In the genomic region with DNA sequence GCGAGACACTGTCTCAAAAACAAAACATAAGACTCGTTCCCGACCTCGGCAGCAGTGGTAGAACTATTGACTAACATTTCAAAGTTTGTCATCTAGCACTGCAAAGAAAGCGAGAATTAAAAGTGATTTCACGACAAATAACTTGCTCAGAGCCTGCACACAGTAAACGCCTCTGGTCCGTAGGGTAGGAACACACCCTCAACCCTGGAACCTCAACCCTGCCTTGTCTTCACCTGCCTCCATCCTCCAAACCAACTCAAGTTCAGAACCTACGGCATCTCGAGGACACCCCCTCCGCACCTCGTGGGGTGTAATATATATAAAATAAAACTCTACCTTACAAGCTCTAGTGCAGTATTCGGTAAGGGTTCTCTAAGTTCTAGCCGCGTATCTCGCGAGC, we compare ENCODE assay signal across 8 mouse cellular contexts. TPM values are rescaled to one million over a fixed set of nuclear protein-coding genes. Genes with fewer than 3 reads are reported as not detected.
A peak's percentile ranks its signal among the peaks of the same experiment; 100 is the strongest.
DNase-seq lines count a peak whose midpoint lies in the region; ATAC-seq and TF ChIP-seq lines count a peak whose summit lies in the region.

No protein-coding gene starts in this region.

- ATAC-seq in liver, embryonic 13.5 days (ENCODE audit: low read depth), result peak; percentile 37

- peaks cover 7% of the 10 kb centered on the region for H3K4me1 ChIP-seq in thymus, adult 2 months (replicated peaks; ENCODE audit: control insufficient read depth, insufficient read depth, low read length)
- peaks cover 33% of the 10 kb centered on the region for H3K4me1 ChIP-seq in liver, embryonic 13.5 days (replicated peaks)

- H3K36me3 ChIP-seq in thymus, adult 2 months (ENCODE audit: control insufficient read depth, insufficient read depth, low read length), result no peaks in the 10 kb centered on the region
- H3K36me3 ChIP-seq in liver, embryonic 13.5 days, result no peaks in the 10 kb centered on the region

- H3K9ac ChIP-seq in liver, embryonic 13.5 days, result peak overlapping the region; percentile 77

- H3K4me3 ChIP-seq in gastrocnemius, adult 2 months, result peak overlapping the region; percentile 97
- peak overlapping the region; percentile 62 for H3K4me3 ChIP-seq in thymus, adult 2 months (ENCODE audit: control insufficient read depth, insufficient read depth, low read length)
- peak overlapping the region; percentile 80 for H3K4me3 ChIP-seq in liver, embryonic 13.5 days (replicated peaks)

- peak overlapping the region; percentile 72 for H3K4me2 ChIP-seq in liver, embryonic 13.5 days

- TF ChIP-seq CTCF in gastrocnemius, adult 2 months (IDR thresholded peaks at IDR 0.05), result no peak
- TF ChIP-seq CTCF in thymus, adult 2 months (IDR thresholded peaks at IDR 0.05; ENCODE audit: borderline replicate concordance, control insufficient read depth, extremely low read depth, insufficient read depth, low read length, poor library complexity), result no peak

- H3K9me3 ChIP-seq in liver, embryonic 13.5 days (replicated peaks), result no peaks in the 10 kb centered on the region

- 1% methylated on average over 17 of the region's 17 CpGs for WGBS in thymus, adult 2 months
- 5% methylated on average over 17 of the region's 17 CpGs for WGBS in liver, embryonic 13.5 days (ENCODE audit: insufficient replicate concordance)

- intact Hi-C loops in gastrocnemius, adult 2 months (cut with DNase I), result no loop called here

- TF ChIP-seq POLR2A in thymus, adult 2 months (IDR thresholded peaks at IDR 0.05; ENCODE audit: control insufficient read depth, extremely low read depth, insufficient read depth, low read length, poor library complexity), result no peak

- peak overlapping the region; percentile 81 for H3K27ac ChIP-seq in gastrocnemius, adult 2 months
- H3K27ac ChIP-seq in thymus, adult 2 months (ENCODE audit: control insufficient read depth, insufficient read depth, low read length), result peak overlapping the region; percentile 12; the same call in 1 of the 2 replicates
- H3K27ac ChIP-seq in liver, embryonic 13.5 days, result peak overlapping the region; percentile 53; the same call in 1 of the 2 replicates

- DNase-seq in gastrocnemius, adult 2 months, result no peak
- DNase-seq in gastrocnemius, adult 18-20 months (ENCODE audit: low spot score), result no peak
- no peak for DNase-seq in thymus, adult 2 months
- no peak for DNase-seq in thymus, adult 18-20 months
- DNase-seq in liver, embryonic 13.5 days, result no peak
- DNase-seq in B cell, adult 2 months, result no peak
- DNase-seq in right cerebral cortex, postnatal 25 days, result no peak
- DNase-seq in spleen, adult 18-20 months, result no peak

- H3K27me3 ChIP-seq in thymus, adult 2 months (ENCODE audit: control insufficient read depth, insufficient read depth, low read length), result no peaks in the 10 kb centered on the region
- H3K27me3 ChIP-seq in liver, embryonic 13.5 days, result no peaks in the 10 kb centered on the region

RNA-seq across cellular contexts. Expression of gene Ccdc61, which starts 0.4 kb away (rescaled TPM):
- total RNA-seq in gastrocnemius, adult 2 months (2021), result 1 to 10 TPM; 4.1 to 5.6 TPM
- 1 to 10 TPM; 3.6 to 5.6 TPM for total RNA-seq in gastrocnemius, adult 18-20 months (2021)
- polyA plus RNA-seq in thymus, adult 2 months (2012; rRNA removed), result 56.5 and 67.1 TPM in 2 replicates
- polyA plus RNA-seq in liver, embryonic 13.5 days (2015; fragmentation: Nextera tagmentation; extraction: Ambion mirVana), result 10.7 and 12.3 TPM in 2 replicates

RNA-seq across cellular contexts. Expression of gene Nova2, which starts 15.9 kb away (rescaled TPM):
- 1 to 10 TPM; 1.6 to 2.1 TPM for total RNA-seq in gastrocnemius, adult 2 months (2021)
- total RNA-seq in gastrocnemius, adult 18-20 months (2021), result 1 to 10 TPM; 1.1 to 1.9 TPM
- 0.39 and 0.40 TPM in 2 replicates for polyA plus RNA-seq in thymus, adult 2 months (2012; rRNA removed)
- 0.08 TPM in 2 replicates for polyA plus RNA-seq in liver, embryonic 13.5 days (2015; fragmentation: Nextera tagmentation; extraction: Ambion mirVana)

RNA-seq across cellular contexts. Expression of gene Pglyrp1, which starts 38.7 kb away (rescaled TPM):
- not detected for total RNA-seq in gastrocnemius, adult 2 months (2021)
- under 1 TPM in 1 of 2 experiments, not detected in 1; 0.37 TPM for total RNA-seq in gastrocnemius, adult 18-20 months (2021)
- polyA plus RNA-seq in thymus, adult 2 months (2012; rRNA removed), result 49.8 and 59.4 TPM in 2 replicates
- polyA plus RNA-seq in liver, embryonic 13.5 days (2015; fragmentation: Nextera tagmentation; extraction: Ambion mirVana), result 10.8 and 13.3 TPM in 2 replicates

Comparison
In these comparisons a context has a peak if more than half of its experiments do, and no peak if none do; other contexts are left out.
1. H3K27ac ChIP-seq: peak in every context shown above with its lines; median percentile 81 in gastrocnemius, adult 2 months; 53 in liver, embryonic 13.5 days; 12 in thymus, adult 2 months.